Mouse (Mus musculus): Measurements from ENCODE around the gene Dkkl1.
"Not testable (repeated sequence)": the region's sequence is repeated elsewhere in the genome, so short reads cannot be mapped to it uniquely, and the experiment has no call there.

The Dkkl1 gene

DNA sequence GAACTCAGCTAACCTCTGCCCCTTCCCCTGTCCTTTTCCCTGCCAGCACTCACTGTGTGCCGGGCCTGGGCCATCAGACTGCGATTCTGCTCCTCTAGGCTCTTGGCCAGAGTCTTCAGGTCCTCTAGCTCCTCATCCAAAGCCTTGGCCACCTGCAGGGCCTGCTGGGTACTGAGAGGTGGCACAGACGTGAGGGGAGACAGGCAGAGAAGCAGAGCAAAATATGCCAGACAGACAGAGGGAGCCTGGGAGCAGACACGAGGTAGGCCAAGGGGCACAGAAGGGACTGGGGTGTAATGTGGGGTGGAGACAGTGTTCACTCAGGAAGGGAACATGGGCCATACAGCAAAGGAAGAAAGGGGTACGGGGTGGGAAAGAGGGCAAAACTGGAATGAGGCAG, 18.5 kb downstream of the Dkkl1 start:
- in situ Hi-C loops (cut with MboI, MseI): no loop called here

DNA sequence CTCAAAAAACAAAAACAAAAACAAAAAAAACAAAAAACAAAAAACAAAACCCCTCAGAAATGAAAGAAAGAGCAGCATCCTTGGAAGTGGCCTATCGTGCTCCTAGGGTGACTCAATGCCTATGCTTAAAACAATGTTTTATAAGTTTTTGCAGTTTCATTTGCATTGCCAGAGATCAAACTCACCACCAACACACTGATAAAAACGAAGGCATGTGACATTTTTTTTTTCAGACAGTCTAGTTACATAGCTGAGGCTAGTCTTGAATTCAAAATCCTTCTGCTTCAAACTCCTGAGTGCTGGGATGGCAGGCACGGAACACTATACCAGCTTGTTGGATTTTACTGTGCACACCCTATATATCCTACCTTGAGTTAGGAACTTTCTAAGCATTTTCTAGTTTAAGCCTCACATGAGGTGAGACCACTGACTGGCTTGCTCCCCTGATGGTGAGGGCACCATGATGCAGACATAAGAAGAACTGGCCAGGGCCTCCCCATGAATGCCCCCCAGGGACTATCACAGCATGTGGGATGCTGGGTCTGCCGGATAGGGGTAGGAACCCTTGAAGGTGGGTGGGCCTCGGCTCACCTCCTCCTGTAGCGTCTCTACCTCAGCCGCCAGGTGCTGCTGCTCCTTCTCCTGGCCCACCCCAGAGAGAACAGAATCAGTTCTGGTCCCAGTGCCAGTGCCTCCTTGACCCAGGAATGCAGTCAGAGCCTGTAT, 19.2 kb downstream of the Dkkl1 start:
- in situ Hi-C loops (cut with MboI, MseI): no loop called here

DNA sequence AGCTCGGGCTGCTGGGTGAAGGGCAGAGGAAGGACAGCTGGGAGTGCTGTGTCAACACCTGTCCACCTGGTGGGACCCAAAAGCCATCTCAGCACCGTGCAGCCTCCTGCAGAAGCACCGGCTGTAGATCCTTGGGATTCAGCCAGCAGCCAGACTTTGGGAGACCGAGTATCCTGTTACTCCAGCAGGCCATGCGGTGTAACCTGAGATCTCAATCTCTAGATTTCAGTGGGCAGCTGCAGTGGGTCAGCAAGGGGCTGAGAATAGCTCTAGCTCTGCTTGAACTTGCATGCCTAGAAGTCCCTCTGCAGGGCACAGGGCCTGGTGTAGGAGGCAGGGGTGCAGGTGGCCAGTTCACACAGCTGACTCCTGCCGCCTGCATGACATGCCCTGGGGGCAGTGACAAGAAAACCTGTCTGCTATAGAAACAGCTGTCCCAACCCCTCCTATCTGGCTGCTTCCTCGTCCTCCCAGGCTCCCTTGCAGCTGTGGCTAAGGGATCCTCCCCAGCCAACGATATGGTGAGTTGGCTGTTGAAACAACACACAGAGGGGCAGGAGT, 20.1 kb downstream of the Dkkl1 start:
- in situ Hi-C loops (cut with MboI, MseI): no loop called here

DNA sequence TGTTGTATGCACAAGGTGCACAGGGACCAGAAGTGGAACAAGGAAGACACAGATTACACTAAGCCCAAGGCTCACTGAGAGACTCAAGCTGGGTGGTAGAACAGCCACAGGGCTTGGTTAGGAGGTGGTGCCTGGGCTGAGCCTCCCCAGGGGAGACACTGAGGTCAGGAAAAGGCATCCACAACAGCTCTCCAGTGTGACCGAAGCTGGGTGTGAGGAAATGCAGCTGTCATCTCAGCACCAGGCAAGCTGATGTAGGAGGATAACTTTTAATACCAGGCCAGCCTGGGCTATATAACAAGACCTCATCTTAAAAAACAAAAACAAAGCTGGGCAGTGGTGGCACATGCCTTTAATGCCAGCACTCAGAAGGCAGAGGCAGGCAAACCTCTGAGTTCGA, 20.8 kb downstream of the Dkkl1 start:
- in situ Hi-C loops (cut with MboI, MseI): no loop called here

DNA sequence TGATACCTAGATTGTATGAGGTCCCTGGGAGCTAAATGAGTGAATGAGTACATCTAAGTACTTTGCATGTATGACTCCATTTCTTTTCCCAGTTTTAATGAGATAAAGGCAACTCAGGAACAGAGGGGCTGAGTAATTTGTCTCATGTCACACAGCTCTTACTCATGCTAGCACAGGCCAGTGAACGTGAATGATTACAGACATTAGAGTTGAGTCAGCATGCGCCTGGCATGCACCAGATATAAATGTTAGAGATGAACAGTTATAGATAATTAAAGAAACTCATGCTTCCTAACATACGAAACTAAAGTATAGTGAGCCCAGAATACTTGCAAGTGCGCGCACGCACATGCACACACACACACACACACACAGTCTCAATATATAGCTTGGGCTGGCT, 21.8 kb downstream of the Dkkl1 start:
- in situ Hi-C loops (cut with MboI, MseI): no loop called here

DNA sequence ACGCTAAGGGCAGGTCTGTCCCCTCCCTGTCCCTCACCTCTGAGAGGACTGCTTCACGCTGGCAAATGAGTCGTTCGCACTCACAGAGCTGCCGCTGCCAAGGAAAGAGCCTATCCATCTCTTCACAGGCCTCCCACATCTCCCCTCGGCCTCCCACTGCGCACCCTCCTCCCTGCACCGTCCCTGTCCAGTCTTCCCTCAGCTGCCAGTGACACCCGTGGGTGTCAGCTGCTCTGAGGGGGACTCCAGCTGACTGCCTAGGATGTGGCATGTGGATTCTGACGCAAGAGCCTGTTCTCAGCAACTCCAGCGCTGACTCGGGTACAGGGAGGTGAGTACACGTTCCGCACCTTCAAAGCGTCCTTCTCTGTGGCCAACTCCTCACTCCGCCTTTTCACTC, 22.3 kb downstream of the Dkkl1 start:
- in situ Hi-C loops (cut with MboI, MseI): no loop called here

DNA sequence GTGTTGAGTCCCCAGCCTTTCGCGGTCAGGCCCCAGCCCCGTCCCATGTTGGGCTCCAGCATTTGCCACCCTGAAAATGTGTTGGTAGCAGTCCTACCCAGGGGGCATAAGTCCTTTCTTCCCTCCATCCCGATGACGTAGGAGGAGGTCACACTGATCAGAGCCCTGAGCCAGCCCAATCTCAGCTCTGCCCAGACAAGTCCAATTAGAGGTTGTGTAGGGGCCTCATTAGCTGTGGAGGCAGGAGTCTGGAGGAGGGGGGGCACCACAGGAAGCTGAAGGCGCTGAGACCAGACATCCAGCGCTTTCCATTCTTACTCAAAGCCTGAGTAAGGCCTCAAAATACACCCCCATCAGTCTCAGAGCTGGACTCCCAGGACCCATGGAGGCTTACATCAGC, 26.0 kb downstream of the Dkkl1 start:
- in situ Hi-C loops (cut with MboI, MseI): no loop called here

DNA sequence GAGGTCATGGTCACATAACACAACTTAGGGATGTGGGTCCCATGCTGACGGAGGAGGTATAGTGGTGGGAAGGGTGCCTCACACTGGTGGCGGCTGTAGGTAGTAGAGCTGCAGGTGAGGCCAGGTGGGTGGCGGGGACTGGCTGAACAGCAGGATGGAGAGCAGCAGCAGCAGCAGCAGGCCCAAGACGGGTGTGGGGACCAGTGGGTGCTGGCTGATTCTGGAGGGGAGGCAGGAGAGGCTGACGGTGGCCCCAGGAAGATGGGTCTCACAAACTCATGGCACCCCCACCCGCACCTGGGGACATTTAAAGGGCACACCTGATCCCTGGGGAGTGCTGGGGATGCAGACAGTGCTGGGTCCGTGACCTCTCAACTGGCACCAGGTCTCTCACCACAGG, 28.3 kb downstream of the Dkkl1 start:
- in situ Hi-C loops (cut with MboI, MseI): no loop called here

DNA sequence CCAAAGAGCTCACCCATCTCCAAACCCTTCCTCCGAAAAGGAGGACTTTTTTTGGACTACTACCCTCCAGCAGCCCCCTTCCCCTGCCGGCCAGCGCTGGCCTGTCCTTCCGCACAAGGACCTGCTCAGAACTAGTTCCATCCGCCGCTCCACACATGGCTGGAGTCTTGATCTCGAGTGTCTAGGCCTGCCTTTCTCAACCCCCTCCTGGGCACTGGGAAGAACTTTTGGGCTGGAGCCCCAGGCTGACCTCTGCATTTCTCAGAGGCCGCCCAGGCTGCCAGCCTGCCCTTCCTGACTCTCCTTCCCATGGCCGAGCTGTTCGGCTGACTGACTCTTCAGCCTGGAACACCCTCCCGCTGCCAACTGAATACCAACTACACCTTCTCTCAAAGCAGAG, 29.3 kb downstream of the Dkkl1 start:
- in situ Hi-C loops (cut with MboI, MseI): no loop called here

DNA sequence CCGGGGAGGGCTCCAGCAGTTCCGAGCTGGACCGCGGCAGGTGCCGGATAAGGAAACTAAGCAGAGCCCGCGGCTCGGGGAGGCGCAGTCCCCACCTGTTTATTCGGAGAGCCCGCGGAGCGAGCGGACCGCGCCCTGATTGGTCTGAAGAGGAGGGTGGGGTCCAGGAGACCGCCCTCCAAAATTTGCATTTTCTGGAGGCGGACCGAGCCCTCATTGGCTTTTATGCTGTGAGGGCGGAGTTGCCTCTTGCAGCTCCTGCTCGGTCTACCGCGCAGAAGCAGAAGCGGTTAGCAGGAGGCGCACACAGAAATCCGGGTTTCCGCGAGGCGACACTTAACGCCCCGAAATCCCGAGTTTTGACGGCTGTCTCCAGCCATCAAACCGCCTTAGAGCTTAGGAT, 29.7 kb downstream of the Dkkl1 start:
- in situ Hi-C loops (cut with MboI, MseI): no loop called here

DNA sequence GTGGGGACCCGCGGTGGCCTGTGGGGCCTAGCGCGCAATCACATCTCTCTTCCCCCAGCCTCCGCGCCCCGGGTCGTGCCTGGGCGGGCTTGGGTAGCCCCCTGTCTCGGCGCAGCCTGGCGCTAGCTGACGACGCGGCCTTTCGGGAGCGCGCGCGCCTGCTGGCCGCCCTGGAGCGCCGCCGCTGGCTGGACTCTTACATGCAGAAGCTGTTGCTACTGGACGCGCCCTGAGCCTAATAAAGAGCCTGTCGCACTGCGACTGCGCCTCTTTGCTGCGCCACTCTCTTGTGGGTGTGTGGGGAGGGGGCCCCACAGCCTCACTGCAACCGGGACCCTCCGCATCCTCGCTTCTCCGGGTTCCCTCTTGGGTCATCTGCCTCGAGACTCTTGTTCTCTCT, 30.4 kb downstream of the Dkkl1 start:
- in situ Hi-C loops (cut with MboI, MseI): no loop called here

DNA sequence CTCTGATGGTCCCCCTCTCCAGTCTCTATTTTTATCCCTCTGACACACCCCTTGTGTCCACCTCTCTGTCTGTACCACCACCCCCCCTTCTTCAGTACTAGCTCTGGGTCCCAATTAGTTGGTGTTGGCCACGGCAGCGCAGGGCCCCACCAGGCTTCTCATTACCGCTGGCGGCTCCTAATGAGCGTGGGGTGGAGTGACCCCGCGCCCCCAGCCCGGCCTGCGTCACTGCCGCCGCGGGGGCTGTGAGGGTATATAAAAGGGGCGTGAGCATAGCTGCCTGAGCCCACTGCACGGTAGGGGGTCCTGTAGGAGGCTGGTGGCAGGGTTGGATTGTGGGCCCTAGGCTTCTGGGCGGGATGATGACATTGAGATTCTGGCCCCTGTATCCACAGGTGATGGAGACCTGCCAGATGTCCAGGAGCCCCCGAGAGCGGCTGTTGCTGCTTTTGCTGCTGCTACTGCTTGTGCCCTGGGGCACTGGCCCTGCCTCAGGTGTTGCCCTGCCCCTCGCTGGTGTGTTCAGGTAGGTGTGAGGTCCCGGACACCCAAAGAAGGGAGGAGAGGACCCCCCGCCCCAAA, 31.0 kb downstream of the Dkkl1 start, which contains the start of gene Pth2:
Pth2 (plus strand) TSS at position 100 of the 582 bp plus-strand sequence.
- in situ Hi-C loops (cut with MboI, MseI): no loop called here

DNA sequence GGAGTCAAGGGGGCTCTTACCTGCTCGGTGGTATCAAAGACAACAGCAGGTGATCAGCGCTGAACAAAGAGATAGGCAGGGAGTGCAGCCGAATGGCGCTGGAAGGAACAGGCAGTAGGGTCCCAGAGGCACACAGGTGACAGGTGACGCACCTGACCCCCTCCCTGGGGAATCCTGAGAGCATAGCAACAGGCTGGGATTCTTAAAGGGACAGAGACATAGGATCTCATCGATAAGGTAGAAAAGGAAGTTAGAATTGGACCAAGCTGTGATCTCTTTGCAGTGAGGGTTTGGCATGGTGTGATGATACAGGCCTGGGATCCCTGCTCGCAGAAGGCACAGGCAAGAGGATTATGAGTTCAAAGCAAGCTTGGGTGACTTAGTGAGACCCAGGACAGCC, 32.5 kb downstream of the Dkkl1 start, which contains the start of gene Gfy:
Gfy (minus strand) TSS at position 101 of the 400 bp plus-strand sequence.
- in situ Hi-C loops (cut with MboI, MseI): no loop called here

DNA sequence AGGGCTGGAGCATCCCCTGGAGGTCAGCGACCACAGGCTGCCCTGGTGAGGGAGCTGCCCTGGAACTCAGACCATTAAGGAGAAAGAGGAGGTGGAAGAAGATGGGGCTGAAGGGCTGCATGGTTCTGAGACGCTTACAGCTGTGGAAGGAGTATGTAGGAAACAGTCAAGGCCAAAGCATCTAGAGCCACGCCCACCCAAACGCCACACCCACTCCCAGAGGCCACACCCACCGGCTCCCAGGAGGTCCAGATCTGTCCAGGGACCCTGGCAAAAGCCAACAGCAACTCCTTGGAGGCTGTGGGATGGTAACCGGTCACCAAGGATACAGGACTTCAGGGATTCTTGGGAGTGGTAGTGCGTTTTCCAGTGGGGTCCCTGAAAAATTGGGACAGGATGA, 33.4 kb downstream of the Dkkl1 start:
- in situ Hi-C loops (cut with MboI, MseI): no loop called here

DNA sequence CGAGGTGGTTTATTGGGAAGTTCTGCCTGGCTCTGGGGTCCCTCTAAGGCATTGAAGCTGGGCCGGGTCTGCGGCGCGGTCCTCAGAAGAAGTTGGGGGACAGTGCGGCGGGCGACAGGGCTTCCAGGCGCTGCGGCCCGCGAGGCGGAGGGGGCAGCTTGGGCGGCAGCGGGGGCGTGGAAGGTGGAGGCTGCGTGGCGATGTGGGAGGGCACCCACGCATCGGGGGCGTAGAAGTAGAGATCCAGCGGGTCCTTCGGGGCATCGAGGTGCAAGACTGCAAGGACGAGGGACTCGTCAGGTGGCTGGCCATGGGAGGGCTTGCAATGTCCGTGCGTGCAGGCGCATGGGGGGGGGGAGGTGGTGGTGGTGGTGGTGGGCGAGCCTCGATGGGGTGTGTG, 35.6 kb downstream of the Dkkl1 start:
- in situ Hi-C loops (cut with MboI, MseI): no loop called here

DNA sequence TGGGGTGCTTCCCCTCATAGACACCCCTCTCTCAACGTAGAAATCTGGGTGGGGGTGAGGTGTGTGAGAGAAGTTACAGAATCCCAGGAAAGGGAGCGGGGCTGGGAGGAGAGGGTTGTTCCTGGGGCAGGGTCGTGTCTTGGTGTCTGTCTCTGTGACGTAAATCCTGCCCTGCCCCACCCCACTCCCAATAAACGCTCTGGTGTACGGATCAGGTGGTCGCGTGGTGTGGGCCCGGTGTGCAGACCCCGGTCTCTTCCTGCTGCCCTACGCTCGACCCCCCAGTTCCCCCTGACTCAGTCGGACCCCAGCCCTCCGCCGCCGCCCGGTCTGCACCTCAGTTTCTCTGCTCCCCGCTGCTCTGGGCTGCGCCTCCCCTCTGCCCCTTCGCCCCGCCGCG, 36.0 kb downstream of the Dkkl1 start:
- in situ Hi-C loops (cut with MboI, MseI): no loop called here

DNA sequence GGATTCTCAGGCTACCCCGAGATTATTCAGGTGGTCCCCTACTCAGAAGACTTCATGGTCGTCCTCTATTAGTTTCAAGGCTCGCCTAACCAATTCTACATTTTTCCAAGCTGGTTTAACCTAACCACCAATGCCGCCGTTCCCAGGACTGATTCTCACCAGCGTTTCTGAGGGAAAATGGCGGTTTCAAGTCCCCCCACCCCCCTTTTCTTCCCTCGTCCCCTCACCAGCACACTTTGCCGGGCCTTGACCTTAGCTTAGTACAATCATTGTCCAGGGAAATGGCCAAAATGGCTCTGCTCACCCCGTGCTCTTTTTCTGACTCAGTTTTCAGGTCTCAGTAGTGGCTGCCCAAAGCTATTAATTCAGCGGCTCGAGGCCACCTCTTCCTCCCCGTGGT, 36.5 kb downstream of the Dkkl1 start:
- in situ Hi-C loops (cut with MboI, MseI): no loop called here

DNA sequence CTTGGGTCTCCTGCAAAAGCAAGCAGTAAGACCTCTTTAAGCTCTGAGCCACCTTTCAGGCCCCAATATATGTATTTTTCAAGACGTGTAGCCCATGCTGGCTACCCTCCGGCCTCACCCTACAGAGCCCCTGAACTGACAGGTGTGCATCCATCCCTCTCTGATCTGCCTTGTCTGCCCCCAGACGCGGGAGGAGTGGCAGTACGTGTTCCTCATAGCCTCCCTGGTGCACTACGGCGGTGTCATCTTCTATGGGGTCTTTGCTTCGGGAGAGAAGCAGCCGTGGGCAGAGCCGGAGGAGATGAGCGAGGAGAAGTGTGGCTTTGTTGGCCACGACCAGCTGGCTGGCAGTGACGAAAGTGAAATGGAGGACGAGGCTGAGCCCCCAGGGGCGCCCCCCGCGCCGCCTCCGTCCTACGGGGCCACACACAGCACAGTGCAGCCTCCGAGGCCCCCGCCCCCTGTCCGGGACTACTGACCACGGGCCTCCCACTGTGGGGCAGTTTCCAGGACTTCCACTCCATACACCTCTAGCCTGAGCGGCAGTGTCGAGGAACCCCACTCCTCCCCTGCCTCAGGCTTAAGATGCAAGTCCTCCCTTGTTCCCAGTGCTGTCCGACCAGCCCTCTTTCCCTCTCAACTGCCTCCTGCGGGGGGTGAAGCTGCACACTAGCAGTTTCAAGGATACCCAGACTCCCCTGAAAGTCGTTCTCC, 37.2 kb downstream of the Dkkl1 start:
- in situ Hi-C loops (cut with MboI, MseI): no loop called here

DNA sequence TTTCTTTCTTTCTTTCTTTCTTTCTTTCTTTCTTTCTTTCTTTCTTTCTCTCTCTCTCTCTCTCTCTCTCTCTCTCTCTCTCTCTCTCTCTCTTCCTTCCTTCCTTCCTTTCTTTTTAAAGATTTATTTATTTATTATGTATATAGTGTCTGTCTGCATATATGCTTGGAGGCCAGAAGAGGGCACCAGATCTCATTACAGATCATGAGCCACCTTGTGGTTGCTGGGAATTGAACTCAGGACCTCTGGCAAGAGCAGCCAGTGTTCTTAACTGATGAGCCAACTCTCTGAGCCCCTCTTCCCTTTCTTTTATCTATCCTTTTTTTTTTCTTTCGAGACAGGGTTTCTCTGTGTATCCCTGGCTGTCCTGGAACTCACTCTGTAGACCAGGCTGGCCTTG, 38.2 kb downstream of the Dkkl1 start:
- in situ Hi-C loops (cut with MboI, MseI): not testable (repeated sequence)

DNA sequence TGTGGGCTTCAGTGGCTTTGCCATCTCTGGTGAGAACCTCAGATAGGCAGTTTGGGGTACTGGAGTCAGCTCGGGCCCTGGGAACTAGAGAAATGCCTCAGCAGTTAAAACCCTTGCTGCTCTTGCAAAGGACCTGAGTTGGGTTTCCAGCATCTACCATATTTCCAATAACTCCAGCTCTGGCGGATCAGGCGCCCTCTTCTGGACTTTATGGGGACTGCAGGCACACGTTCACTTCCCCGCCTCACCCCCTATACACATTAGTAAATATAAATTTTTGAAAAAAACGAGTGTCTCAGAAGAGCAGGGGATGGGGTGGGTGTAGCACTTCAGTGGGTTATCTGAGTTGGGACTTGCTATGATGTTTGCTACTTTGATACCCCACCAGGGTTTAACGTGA, 39.0 kb downstream of the Dkkl1 start:
- in situ Hi-C loops (cut with MboI, MseI): no loop called here

DNA sequence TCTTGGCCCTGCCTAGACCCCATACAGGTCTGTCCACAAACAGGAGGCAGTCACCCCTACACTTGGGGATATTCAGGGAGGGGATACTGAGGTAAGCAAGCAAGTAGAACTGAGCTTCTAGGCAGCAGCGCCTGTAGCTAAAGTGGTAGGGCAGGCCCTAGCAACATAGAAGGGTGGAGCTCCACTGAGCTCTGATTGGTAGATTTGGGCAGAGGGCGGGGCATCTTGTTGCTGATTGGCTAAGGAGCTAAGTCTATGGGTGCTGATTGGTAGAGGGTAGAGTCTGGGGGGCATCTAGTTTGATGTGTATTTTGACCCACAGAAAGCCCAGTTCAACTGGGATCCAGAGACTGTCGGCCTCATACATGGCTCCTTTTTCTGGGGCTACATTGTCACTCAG, 42.5 kb downstream of the Dkkl1 start:
- in situ Hi-C loops (cut with MboI, MseI): no loop called here

DNA sequence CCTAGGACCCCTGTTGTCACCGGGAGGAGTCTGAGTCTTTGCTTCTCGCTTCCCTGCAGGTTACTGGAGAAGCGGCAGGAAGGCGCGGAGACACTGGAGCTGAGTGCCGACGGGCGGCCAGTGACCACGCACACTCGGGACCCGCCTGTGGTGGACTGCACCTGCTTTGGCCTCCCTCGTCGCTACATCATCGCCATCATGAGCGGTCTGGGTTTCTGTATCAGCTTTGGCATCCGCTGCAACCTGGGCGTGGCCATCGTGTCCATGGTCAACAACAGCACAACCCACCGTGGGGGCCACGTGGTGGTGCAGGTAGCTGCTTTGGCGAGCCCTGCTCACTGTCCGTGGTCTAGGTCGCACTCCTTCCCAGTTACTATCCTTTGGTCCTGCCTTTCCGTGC, 43.3 kb downstream of the Dkkl1 start:
- in situ Hi-C loops (cut with MboI, MseI): no loop called here
